Mouse (Mus musculus): ENCODE data around the gene Dhrs7b.
"Not testable (repeated sequence)": the region's sequence is repeated elsewhere in the genome, so short reads cannot be mapped to it uniquely, and the experiment has no call there.

The Dhrs7b gene

DNA sequence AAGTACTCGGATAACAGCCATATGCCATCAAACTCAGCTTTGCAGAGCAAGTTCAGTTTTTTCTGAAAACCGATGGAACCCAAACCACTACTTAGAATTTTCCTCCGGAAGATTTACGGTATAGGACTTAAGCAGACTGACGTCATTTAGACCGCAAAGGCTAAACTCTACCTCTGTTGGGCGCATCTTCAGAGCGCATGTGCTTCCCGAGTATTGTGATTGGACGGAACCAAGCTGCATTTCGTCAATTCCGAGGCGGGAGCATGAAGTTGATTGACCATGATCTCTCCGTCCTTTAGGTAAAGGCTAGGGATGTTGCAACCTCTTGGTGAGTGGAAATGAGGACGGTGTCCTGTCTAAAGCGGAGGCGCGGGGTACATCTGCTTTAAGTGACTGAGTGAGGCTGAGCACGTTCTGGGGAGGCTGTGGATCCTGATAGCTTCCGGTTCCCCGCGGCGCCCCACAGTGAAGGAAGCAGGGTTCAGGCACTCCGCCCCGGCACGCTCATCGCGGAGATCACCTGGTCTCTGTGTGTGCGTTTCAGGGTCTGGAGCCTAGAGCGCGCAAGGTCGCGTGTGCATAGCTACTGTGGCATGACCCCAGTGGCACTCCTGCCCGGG lies at the start of gene Dhrs7b:
Dhrs7b (plus strand) TSS at position 199 of the 620 bp plus-strand sequence.
- in situ Hi-C loops (cut with MboI, MseI) = no loop called here

DNA sequence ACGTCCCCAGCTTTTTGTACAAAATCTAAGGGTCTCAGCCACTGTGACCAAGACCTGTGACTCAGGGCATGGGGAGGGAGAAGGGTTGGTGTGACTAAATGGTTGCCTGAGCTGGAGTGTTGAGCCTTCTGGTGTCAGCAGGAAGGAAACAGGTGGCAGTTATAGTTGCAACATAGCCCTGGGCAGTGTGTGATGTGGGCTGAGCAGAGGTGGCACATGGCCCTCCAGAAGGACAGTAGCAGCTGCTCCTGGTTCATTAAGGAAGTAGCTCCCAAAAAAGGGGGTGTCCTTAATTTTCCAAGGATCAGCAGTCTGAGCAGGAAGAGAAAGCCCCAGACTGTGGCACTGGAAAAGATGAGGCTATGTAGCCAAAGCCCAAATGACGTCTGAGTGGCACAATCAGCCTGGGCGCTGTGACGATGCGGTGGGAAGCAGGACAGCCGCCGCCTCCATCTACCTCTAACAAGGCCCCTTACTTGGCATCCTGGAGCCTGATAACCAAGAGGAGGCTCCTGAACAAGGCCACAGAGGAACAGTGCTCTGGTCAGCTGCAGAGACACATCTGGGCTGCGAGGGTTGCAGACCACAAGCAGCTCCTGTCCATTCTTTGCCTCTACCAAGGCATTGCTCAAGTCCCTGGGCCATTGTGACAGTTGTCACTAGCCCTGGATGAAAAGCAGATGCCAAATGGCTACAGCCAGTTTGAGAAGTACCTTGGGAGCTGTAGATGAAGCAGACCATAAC lies 46.1 kb upstream of the Dhrs7b start:
- in situ Hi-C loops (cut with MboI, MseI) = no loop called here

DNA sequence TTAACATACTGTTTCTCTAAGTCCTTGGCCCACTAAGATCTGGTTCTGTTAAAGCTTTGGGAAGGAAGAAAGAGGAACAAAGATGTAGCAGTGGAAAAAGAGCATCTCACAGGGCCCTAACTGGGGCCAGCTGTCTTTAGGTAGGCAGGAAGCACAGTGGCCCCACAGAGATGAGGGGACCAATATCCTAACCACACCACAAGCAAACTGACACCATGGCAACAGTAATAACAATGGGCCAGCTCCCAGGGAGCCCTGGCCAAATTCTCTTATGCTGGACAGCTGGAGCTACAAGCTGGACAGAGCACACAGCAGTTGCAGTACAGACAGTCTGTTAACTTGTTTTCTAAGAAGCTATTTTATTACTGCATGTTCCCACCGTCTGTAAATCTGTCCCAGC lies 42.8 kb upstream of the Dhrs7b start:
- in situ Hi-C loops (cut with MboI, MseI) = no loop called here

DNA sequence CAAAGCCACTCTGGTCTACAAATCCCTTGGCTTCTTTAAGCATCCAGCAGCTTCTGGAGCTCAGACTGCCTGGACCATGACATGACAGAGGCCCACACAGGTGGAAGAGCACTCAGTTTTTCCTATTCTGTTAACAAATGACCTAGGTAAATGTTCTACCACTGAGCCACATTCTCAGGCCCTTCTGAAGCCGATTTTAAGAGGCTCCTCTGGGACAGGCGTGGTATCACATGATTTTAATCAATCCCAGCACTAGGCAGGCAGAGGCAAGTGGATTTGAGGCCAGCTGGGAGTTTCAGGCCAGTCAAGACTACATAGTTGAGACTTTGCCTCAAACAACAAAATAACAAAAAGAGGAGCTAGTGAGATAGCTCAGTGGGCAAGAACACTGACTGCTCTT lies 40.0 kb upstream of the Dhrs7b start:
- in situ Hi-C loops (cut with MboI, MseI) = no loop called here

DNA sequence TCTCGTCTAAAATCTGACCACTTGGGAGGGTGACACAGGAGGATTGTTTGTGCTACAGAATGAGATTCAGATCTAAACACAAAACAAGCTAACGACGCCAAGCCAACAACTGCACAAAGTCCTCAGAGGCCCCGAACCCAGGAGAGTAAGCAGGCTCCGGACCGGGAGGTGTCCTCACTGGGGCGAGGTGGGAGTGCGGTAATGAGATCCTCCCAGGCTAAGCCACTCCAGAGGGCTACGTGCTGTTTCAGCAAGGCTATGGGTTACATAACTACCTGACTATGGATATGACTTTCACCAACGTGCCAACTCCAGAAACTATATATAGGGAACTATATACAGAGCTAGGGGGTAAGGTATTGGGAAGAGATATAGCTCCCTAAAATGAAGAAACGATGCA lies 34.1 kb upstream of the Dhrs7b start:
- in situ Hi-C loops (cut with MboI, MseI) = no loop called here

DNA sequence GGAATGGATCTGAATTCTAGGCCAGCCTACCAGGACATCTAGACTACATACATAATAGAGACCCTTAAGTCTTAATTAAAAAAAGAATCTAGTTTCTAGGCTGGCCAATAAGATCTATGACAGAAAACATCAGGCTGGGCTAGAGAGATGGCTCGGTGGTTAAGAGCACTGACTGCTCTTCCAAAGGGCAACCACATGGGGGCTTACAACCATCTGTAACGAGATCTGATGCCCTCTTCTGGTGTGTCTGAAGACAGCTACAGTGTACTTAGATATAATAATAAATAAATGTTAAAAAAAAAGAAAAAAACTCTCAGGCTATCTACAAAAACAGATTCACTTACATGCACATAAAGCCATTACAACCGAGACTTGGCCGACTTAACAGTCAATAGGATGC lies 30.5 kb upstream of the Dhrs7b start:
- in situ Hi-C loops (cut with MboI, MseI) = no loop called here

DNA sequence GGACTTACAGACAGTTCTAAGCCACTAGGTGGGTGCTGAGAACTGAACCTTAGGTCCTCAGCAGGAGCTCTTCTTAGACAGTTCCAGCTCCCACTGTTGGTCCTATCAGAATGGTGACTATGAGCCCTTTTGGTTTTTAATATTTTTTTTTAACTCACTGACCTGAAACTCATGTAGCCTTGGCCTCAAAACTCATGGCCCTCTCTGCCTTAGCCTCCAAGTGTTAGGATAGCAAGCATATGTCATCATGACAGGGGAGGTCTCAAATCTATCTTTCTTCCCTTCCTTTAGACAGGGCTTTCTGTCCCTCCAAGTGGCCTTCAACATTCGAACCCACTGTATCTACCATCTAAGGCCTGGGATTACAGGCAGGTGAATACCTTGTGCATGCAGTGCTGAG lies 29.5 kb upstream of the Dhrs7b start:
- in situ Hi-C loops (cut with MboI, MseI) = no loop called here

DNA sequence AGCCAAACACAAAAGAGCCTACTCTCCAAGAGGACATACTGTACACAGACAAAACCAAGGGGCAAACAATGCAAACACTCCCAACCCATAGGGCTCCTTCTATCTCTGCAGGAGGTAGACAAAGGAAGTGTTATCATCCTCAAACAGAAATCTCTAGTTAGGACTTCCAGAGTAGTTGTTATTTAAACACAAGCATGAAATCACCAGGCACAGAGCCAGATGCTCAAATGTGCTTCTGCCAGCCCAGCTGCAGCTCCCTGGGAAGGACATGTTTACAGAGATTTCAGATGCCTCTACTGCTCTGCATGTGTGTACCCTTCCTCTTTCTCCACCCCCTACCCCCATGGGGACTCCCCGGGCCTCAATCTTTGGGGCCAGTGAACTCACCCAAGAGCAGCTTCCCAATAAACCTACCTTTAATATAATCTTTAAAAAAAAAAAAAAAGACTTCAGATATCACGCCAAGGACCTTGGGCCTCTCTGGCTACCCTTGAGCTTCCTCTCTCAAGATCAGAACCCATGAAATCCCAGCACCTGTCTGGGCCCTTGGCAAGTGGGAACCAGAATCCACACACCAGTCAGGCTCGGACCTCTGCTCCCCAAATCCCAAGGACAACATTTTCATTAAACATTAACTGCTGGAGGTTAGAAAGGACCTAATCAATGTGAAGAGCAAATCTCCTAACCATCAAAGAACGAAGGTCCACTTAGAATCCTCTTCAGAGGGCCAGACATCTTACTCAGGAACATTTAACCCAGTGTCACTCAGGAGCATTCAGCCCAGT lies 22.0 kb upstream of the Dhrs7b start:
- in situ Hi-C loops (cut with MboI, MseI) = no loop called here

DNA sequence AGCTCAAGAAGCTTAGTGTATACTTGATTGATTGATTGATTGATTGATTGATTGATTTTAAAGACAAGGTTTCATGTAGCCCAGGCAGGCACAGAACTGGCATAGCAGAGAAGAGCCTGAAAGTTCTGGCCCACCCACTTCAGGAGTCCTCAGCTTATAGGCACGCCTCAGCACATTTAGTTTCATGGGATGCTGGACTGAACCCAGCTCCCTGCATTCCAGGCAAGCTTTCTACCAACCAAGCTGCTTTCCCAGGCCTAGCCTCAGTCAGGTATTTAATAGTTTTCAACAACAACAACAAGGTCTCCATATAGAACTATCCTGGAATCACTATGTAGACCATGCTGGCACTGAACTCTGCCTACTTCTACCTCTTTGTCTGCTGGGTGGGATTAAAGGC lies 20.9 kb upstream of the Dhrs7b start:
- in situ Hi-C loops (cut with MboI, MseI) = no loop called here

- in situ Hi-C loops (cut with MboI, MseI) = no loop called here
Measured at GRCm38 (mm10) chr11:60810046-60810965, 20.1 kb upstream of the Dhrs7b start.

DNA sequence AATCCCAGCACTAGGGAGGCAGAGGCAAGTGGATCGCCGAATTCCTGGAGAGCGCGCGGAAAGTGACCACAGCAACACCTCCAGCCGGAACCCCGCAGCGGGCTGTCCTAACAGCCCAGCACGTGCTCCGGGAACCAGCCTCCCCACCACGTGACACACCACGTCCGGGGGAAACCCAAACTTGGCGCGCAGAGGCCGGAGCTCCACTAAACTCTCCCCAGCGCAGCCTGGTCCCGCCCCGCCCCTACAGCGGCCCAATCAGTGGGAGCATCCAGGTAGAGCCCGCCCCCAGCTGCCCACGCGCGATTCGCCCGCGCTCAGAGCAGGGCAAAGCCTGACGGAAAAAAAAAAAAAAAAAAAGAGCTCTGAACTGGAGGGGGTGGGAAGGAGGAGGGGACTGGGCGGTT lies 19.4 kb upstream of the Dhrs7b start:
- in situ Hi-C loops (cut with MboI, MseI) = no loop called here

- in situ Hi-C loops (cut with MboI, MseI) = not testable (repeated sequence)
Measured at GRCm38 (mm10) chr11:60811618-60812017, 18.8 kb upstream of the Dhrs7b start, which contains the start of gene Shmt1. Gene Shmt1 (minus strand): TSS chr11:60811718.

DNA sequence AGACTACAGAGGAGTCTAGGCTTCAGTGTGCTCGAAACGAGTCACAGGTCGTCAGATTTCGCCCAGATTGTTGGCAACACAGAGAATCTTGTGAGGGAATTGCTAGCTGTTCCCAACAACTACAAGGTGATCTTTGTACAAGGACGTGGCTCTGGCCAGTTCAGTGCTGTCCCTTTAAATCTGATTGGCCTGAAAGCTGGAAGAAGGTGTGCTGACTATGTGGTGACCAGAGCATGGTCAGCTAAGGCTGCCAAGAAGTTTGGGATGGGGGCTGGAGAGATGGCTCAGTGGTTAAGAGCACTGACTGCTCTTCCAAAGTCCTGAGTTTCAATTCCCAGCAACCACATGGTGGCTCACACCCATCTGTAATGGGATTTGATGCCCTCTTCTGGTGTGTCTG lies 14.0 kb upstream of the Dhrs7b start:
- in situ Hi-C loops (cut with MboI, MseI) = no loop called here

DNA sequence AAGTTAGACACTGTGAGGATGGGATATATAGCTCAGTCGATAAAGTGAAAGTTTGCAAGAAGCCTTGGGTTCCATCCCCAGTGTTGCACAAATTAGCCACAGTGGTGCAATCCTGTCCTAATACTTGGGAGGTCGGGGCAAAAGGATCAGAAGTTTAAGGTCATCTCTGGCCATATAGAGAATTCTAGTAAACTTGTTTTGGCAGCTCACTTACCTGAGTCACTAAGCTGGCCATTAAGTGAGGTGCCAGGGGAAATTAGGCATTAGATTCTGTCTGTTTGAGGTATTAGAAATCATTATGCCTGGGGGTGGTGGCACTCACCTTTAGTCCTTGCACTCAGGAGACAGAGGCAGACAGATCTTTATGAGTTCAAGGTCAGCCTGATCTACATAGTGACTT lies 6.7 kb upstream of the Dhrs7b start:
- in situ Hi-C loops (cut with MboI, MseI) = no loop called here

- in situ Hi-C loops (cut with MboI, MseI) = no loop called here
Measured at GRCm38 (mm10) chr11:60825191-60825590, 5.2 kb upstream of the Dhrs7b start.

DNA sequence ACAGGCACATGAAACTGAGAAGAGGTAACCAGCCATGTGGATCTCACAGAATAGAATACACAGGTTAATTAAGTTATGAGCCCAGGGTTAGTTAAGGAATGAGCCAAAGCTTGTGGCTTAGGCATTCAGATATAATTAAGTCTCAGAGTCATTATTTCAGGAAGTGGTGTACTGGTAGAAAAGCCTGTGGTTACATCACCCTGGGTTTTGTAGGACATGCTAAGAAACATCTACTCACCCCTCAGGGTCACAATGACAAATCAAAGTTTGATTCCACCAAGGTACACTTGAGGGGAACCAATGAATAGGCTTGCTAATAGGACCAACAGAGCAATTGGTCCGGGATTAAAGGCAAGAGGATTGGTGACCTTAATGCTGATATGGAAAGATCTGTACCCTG lies 3.7 kb upstream of the Dhrs7b start:
- in situ Hi-C loops (cut with MboI, MseI) = no loop called here

DNA sequence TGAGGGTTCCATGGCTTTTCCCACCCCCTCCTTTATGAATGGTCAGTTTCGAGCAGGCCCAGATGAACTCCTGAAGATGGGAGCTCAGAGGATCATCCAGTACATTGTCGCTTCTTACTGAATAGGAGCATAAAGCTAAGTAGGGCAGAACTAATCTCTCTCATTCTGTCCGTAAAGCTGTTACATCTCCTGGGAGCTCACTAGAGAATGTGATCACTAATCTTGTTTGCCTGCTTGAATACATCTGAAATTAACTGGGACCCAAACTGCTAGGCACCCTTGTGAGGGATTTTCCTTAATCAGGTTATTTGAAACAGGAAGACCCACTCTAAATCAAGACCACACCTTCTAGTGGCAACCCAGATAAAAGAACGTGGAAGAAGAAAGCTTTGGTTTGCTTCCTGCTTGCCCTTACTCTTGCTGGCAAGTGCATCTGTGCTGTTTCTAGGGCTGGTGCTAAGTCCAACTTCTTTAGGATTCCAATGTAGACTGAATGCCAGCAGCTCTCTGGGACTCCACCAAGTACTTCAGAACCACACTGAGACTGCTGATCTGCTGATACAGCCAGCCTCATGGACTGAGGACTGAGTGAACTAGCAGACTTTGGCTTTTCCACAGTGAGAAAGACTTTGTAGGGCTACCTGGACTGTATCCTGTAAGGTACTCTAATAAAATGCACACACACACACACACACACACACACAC lies 3.0 kb upstream of the Dhrs7b start:
- in situ Hi-C loops (cut with MboI, MseI) = no loop called here

- in situ Hi-C loops (cut with MboI, MseI) = no loop called here
Measured at GRCm38 (mm10) chr11:60828903-60829302, 1.5 kb upstream of the Dhrs7b start.

GRCm38 (mm10) chr11:60836897-60837296 lies 6.5 kb downstream of the Dhrs7b start:
- in situ Hi-C loops (cut with MboI, MseI) = no loop called here

GRCm38 (mm10) chr11:60837644-60838406 lies 7.4 kb downstream of the Dhrs7b start:
- in situ Hi-C loops (cut with MboI, MseI) = no loop called here

Measured in T-helper 1 cell (primary cell).